Mouse (Mus musculus): ENCODE results near the gene Olfr328. TPM values are rescaled to one million over a fixed set of nuclear protein-coding genes. Genes with fewer than 3 reads are reported as not detected.
A peak's percentile ranks its signal among the peaks of the same experiment; 100 is the strongest.
"Not testable (repeated sequence)": the region's sequence is repeated elsewhere in the genome, so short reads cannot be mapped to it uniquely, and the experiment has no call there.

The Olfr328 gene
- not detected for total RNA-seq (2021)
- long read RNA-seq, experiment 1: 0 reads
- long read RNA-seq, experiment 2: 0 reads

GRCm38 (mm10) chr11:58555536-58555935, at the start of gene Olfr328:
Gene Olfr328, minus strand, starts transcription at chr11:58555636.
- DNase-seq (ENCODE audit: low spot score): no peak

GRCm38 (mm10) chr11:58605228-58605627, 49.8 kb upstream of the Olfr328 start:
- DNase-seq (ENCODE audit: low spot score): no peak

GRCm38 (mm10) chr11:58604688-58605087, 49.3 kb upstream of the Olfr328 start:
- no peak for DNase-seq (ENCODE audit: low spot score)

- DNase-seq (ENCODE audit: low spot score): no peak
Measured at GRCm38 (mm10) chr11:58602800-58603560, 47.5 kb upstream of the Olfr328 start.

- no peak for DNase-seq (ENCODE audit: low spot score)
Measured at GRCm38 (mm10) chr11:58602062-58602461, 46.6 kb upstream of the Olfr328 start.

GRCm38 (mm10) chr11:58597837-58598236, 42.4 kb upstream of the Olfr328 start:
- DNase-seq (ENCODE audit: low spot score): no peak

GRCm38 (mm10) chr11:58594814-58595213, 39.4 kb upstream of the Olfr328 start, which contains the start of gene Olfr324:
Gene Olfr324, plus strand, starts transcription at chr11:58595114.
- no peak for DNase-seq (ENCODE audit: low spot score)

GRCm38 (mm10) chr11:58588620-58589250, 33.3 kb upstream of the Olfr328 start:
- no peak for DNase-seq (ENCODE audit: low spot score)

- DNase-seq (ENCODE audit: low spot score): peak; percentile 48
Measured at GRCm38 (mm10) chr11:58587898-58588348, 32.5 kb upstream of the Olfr328 start.

GRCm38 (mm10) chr11:58578636-58579035, 23.2 kb upstream of the Olfr328 start:
- no peak for DNase-seq (ENCODE audit: low spot score)

GRCm38 (mm10) chr11:58577430-58577829, 22.0 kb upstream of the Olfr328 start, which contains the start of gene Olfr325:
Gene Olfr325, plus strand, starts transcription at chr11:58577730.
- DNase-seq (ENCODE audit: low spot score): no peak

- DNase-seq (ENCODE audit: low spot score): peak; percentile 12
Measured at GRCm38 (mm10) chr11:58570405-58570804, 15.0 kb upstream of the Olfr328 start, which contains the start of gene Olfr224. Gene Olfr224, minus strand, starts transcription at chr11:58570553.

GRCm38 (mm10) chr11:58546322-58546721, 9.1 kb downstream of the Olfr328 start, which contains the start of gene Olfr329-ps:
Gene Olfr329-ps, minus strand, starts transcription at chr11:58546422.
- peak; percentile 10 for DNase-seq (ENCODE audit: low spot score)

GRCm38 (mm10) chr11:58534736-58535135, 20.7 kb downstream of the Olfr328 start, which contains the start of gene Olfr330:
Gene Olfr330, minus strand, starts transcription at chr11:58534836.
- not testable (repeated sequence) for DNase-seq (ENCODE audit: low spot score)

GRCm38 (mm10) chr11:58519756-58520155, 35.7 kb downstream of the Olfr328 start:
- DNase-seq (ENCODE audit: low spot score): peak; percentile 25

- peak; percentile 66 for DNase-seq (ENCODE audit: low spot score)
Measured at GRCm38 (mm10) chr11:58518916-58519315, 36.5 kb downstream of the Olfr328 start.

GRCm38 (mm10) chr11:58509058-58509457, 46.4 kb downstream of the Olfr328 start:
- not testable (repeated sequence) for DNase-seq (ENCODE audit: low spot score)

GRCm38 (mm10) chr11:58502472-58502871, 53.0 kb downstream of the Olfr328 start, which contains the start of gene Olfr331:
Gene Olfr331, minus strand, starts transcription at chr11:58502572.
- DNase-seq (ENCODE audit: low spot score): not testable (repeated sequence)
